Mouse (Mus musculus): Measurements from ENCODE around the gene Nox1. TPM values are rescaled to one million over a fixed set of nuclear protein-coding genes. Genes with fewer than 3 reads are reported as not detected.

Nox1 gene
- polyA plus RNA-seq, 1 experiment from 2014 or later: 0.20 TPM

DNA sequence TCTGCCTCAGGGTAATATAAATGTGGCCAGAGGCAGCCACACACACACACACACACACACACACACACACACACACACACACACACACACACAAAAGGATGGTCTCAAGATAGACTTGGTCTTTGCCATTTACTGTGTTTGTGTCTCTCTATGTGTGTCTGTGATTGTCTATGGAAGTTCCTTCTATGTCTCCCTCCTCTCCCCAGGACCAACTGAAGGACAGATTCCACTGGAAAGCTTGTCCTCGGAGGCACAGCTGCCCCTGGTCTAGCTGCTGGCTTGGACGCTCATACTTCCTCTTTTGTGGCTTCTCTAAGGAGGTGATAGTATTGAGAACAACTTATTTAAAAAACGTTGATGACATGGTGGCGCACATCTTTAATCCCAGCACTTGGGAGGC is 58.3 kb downstream of the Nox1 start:
- H3K27me3 ChIP-seq (ENCODE audit: insufficient read depth, low read length): no peaks in the 10 kb centered on the region
- no peak overlapping the region for H3K9ac ChIP-seq (ENCODE audit: low read depth, low read length)
- no peaks in the 10 kb centered on the region for H3K9me3 ChIP-seq (replicated peaks; ENCODE audit: low read length)
- H3K27ac ChIP-seq: no peak overlapping the region
- no peaks in the 10 kb centered on the region for H3K36me3 ChIP-seq (ENCODE audit: insufficient read depth, low read length)
- DNase-seq (ENCODE audit: low spot score): no peak
- H3K4me1 ChIP-seq (replicated peaks; ENCODE audit: insufficient read depth, low read length): no peaks in the 10 kb centered on the region
- no peak for TF ChIP-seq CTCF (IDR thresholded peaks at IDR 0.05; ENCODE audit: low read depth)
- ATAC-seq (replicated peaks; ENCODE audit: low FRiP score, low read depth): no peak
- H3K4me2 ChIP-seq (ENCODE audit: low read length): no peak overlapping the region
- 54% methylated on average over 4 of the region's 4 CpGs for WGBS
- no peak overlapping the region for H3K4me3 ChIP-seq (replicated peaks; ENCODE audit: low read depth, low read length)

DNA sequence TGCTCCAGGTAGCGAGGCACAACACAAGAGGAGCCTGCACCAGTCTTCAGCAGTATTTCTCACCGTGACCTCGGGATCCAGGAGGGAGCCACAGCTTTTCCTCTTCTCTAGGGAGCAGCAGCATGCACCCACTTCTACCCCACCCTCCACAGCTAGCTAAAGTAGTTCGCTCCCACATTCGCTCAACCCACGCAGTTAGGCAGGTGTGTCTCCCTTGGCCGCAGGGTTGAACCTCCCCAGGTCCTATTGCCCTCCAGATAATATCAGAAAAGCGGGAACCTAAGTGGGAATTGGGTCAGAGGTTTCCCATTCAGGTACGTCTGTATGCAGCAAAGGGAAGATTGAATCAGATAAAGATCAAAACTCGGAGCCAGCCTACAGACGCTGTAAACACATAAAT is 58.9 kb downstream of the Nox1 start:
- DNase-seq (ENCODE audit: low spot score) (no peak), ATAC-seq (replicated peaks; ENCODE audit: low FRiP score, low read depth) (no peak)
- H3K4me1 ChIP-seq (replicated peaks; ENCODE audit: insufficient read depth, low read length): no peaks in the 10 kb centered on the region
- WGBS: 21% methylated on average over 11 of the region's 11 CpGs
- peak overlapping the region; percentile 46 for H3K4me2 ChIP-seq (ENCODE audit: low read length)
- TF ChIP-seq CTCF (IDR thresholded peaks at IDR 0.05; ENCODE audit: low read depth): no peak
- H3K36me3 ChIP-seq (ENCODE audit: insufficient read depth, low read length): no peaks in the 10 kb centered on the region
- H3K27ac ChIP-seq: no peak overlapping the region
- H3K9ac ChIP-seq (ENCODE audit: low read depth, low read length): no peak overlapping the region
- no peak overlapping the region for H3K4me3 ChIP-seq (replicated peaks; ENCODE audit: low read depth, low read length)
- H3K9me3 ChIP-seq (replicated peaks; ENCODE audit: low read length): no peaks in the 10 kb centered on the region
- H3K27me3 ChIP-seq (ENCODE audit: insufficient read depth, low read length): no peaks in the 10 kb centered on the region

DNA sequence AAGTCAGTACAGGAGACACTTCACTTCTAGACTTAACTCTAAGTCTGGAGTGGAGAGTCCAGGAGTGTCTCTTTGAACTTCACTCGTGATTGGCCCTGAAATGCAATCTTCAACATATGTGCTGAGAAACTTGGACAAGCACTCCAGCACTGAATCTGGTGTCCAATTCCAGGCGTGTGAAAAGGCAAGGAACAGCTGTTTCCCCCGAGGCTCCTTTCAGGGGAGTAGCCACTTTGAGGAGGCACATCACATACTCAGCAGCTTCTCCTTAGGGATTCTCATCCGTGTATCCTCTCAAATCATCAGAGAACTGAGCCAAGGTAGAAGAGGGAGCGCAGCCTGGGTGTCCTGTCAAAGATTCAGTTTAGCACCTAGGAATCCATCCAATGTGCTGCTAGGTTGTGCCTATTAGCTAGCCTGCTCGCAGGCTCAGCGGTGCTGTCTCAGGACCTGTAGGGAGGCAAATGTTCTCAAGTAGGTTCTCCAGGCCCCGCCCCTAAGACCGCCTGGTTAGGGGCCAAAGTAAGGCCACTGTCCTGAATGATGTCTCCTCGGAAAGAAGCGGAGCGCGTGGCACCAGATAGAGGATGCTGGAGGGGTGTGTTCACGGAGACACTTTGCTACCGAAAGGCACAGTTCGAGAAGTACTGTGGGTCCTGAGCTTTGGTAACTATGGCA is 59.6 kb downstream of the Nox1 start, which contains the start of gene Xkrx:
Gene Xkrx (minus strand): TSS at position 34 of the 678 bp plus-strand sequence.
- ATAC-seq (replicated peaks; ENCODE audit: low FRiP score, low read depth) (no peak), DNase-seq (ENCODE audit: low spot score) (no peak)
- H3K27me3 ChIP-seq (ENCODE audit: insufficient read depth, low read length): no peaks in the 10 kb centered on the region
- H3K4me3 ChIP-seq (replicated peaks; ENCODE audit: low read depth, low read length): no peak within 1 kb of the TSS
- no peaks in the 10 kb centered on the region for H3K9me3 ChIP-seq (replicated peaks; ENCODE audit: low read length)
- WGBS: 34% methylated on average over 16 of the region's 16 CpGs
- H3K9ac ChIP-seq (ENCODE audit: low read depth, low read length): no peak within 1 kb of the TSS
- H3K4me2 ChIP-seq (ENCODE audit: low read length): peak within 1 kb of the TSS; percentile 46
- no peak for TF ChIP-seq CTCF (IDR thresholded peaks at IDR 0.05; ENCODE audit: low read depth)
- H3K4me1 ChIP-seq (replicated peaks; ENCODE audit: insufficient read depth, low read length): no peaks in the 10 kb centered on the region
- no peak within 1 kb of the TSS for H3K27ac ChIP-seq
- no peaks in the 10 kb centered on the region for H3K36me3 ChIP-seq (ENCODE audit: insufficient read depth, low read length)

DNA sequence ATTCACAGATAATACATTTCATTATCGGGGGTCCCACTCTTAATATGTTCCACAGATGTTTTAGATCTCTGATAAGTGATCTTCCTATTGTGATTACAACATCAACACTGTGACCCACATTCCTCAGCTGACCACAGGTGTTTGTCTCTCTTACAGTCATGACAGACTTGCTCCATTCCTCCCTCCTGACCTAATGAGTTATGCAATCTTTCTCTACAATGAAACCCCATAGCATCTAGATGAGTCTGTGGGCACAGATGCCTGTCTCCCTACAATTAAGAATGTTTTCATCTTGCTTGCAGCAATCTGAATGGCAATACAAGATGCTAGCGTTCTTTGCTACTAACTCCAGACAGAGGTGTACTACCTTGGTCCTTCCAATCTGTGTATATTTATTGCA is 61.3 kb downstream of the Nox1 start:
- Histone ChIP-seq H3K27me3 (ENCODE audit: insufficient read depth, low read length) (no peaks in the 10 kb centered on the region), H3K4me3 (replicated peaks; ENCODE audit: low read depth, low read length) (no peak overlapping the region), H3K36me3 (ENCODE audit: insufficient read depth, low read length) (no peaks in the 10 kb centered on the region), H3K4me2 (ENCODE audit: low read length) (no peak overlapping the region), H3K27ac (no peak overlapping the region), H3K4me1 (replicated peaks; ENCODE audit: insufficient read depth, low read length) (no peaks in the 10 kb centered on the region), H3K9me3 (replicated peaks; ENCODE audit: low read length) (no peaks in the 10 kb centered on the region), H3K9ac (ENCODE audit: low read depth, low read length) (no peak overlapping the region)
- 84% methylated on average over 2 of the region's 2 CpGs for WGBS
- TF ChIP-seq CTCF (IDR thresholded peaks at IDR 0.05; ENCODE audit: low read depth): no peak
- no peak for DNase-seq (ENCODE audit: low spot score)
- no peak for ATAC-seq (replicated peaks; ENCODE audit: low FRiP score, low read depth)

DNA sequence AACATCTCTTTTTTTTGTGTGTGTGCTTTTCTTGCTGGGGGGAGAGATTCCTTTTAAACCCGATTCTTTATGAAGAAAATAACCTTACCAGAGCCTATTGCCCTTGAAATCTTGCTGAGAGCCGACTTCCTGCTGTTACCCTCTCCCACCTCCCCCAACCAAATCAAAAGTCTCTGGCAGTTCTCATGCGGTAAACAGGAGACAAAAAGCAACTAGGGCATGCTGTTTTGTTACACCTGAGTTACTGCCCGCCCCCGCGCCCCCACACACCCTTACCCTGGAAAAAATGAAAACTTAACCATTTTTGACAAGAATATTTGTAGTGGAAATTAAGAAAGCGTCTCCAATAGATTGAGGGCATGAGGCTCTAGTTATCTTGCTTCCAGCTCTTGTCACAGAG is 63.6 kb downstream of the Nox1 start:
- Histone ChIP-seq H3K27ac (no peak overlapping the region), H3K4me3 (replicated peaks; ENCODE audit: low read depth, low read length) (no peak overlapping the region), H3K36me3 (ENCODE audit: insufficient read depth, low read length) (no peaks in the 10 kb centered on the region), H3K4me2 (ENCODE audit: low read length) (no peak overlapping the region), H3K27me3 (ENCODE audit: insufficient read depth, low read length) (no peaks in the 10 kb centered on the region), H3K9ac (ENCODE audit: low read depth, low read length) (no peak overlapping the region), H3K9me3 (replicated peaks; ENCODE audit: low read length) (no peaks in the 10 kb centered on the region), H3K4me1 (replicated peaks; ENCODE audit: insufficient read depth, low read length) (no peaks in the 10 kb centered on the region)
- no peak for TF ChIP-seq CTCF (IDR thresholded peaks at IDR 0.05; ENCODE audit: low read depth)
- 40% methylated on average over 7 of the region's 7 CpGs for WGBS
- ATAC-seq (replicated peaks; ENCODE audit: low FRiP score, low read depth) (no peak), DNase-seq (ENCODE audit: low spot score) (no peak)

DNA sequence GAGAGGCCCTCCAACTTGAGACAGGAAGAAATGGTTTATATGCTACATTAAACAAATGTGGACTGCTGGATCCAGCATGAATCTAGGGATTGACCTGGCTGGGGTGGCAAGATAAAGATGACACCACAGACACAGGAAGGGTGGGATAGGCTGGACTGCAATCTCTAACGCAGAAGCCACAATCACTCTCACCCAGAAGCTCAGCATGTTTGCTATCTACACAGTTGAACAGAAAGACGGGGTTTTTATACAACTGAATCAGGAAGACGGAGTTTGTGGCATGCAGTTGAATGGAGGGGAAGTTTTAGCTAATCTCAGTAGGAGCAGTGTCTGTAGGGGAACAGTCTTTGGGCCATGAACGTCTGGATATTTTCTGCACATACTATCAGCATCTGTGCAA is 79.8 kb downstream of the Nox1 start:
- Histone ChIP-seq H3K36me3 (ENCODE audit: insufficient read depth, low read length) (no peaks in the 10 kb centered on the region), H3K9ac (ENCODE audit: low read depth, low read length) (no peak overlapping the region), H3K4me2 (ENCODE audit: low read length) (no peak overlapping the region), H3K9me3 (replicated peaks; ENCODE audit: low read length) (no peaks in the 10 kb centered on the region), H3K27me3 (ENCODE audit: insufficient read depth, low read length) (no peaks in the 10 kb centered on the region), H3K27ac (no peak overlapping the region), H3K4me3 (replicated peaks; ENCODE audit: low read depth, low read length) (no peak overlapping the region), H3K4me1 (replicated peaks; ENCODE audit: insufficient read depth, low read length) (no peaks in the 10 kb centered on the region)
- 88% methylated on average over 4 of the region's 4 CpGs for WGBS
- DNase-seq (ENCODE audit: low spot score): no peak
- TF ChIP-seq CTCF (IDR thresholded peaks at IDR 0.05; ENCODE audit: low read depth): no peak
- ATAC-seq (replicated peaks; ENCODE audit: low FRiP score, low read depth): no peak

DNA sequence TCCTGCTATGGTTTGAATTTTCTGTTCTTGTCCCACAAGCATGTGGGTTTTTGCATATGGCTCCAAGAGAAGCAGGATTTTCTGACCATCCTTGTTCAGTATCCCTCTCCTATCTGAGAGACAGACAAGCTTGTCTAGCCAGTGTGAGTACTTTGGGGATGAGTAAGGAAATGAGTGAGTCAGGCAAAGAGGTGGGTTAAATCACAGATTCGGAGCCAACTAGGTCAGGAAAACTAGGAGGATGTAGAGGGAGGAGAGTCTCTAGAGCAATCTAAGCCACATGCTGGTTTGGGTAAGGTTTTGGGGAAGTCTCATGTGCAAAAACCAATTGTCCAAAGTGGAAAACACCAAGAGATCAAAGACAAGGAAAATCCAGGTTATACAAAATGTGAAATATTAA is 80.2 kb downstream of the Nox1 start:
- no peaks in the 10 kb centered on the region for H3K4me1 ChIP-seq (replicated peaks; ENCODE audit: insufficient read depth, low read length)
- ATAC-seq (replicated peaks; ENCODE audit: low FRiP score, low read depth) (no peak), DNase-seq (ENCODE audit: low spot score) (no peak)
- TF ChIP-seq CTCF (IDR thresholded peaks at IDR 0.05; ENCODE audit: low read depth): no peak
- WGBS: 68% methylated on average over 1 of the region's 1 CpGs
- no peak overlapping the region for H3K4me2 ChIP-seq (ENCODE audit: low read length)
- no peak overlapping the region for H3K4me3 ChIP-seq (replicated peaks; ENCODE audit: low read depth, low read length)
- H3K27me3 ChIP-seq (ENCODE audit: insufficient read depth, low read length): no peaks in the 10 kb centered on the region
- no peaks in the 10 kb centered on the region for H3K36me3 ChIP-seq (ENCODE audit: insufficient read depth, low read length)
- H3K9ac ChIP-seq (ENCODE audit: low read depth, low read length): no peak overlapping the region
- no peak overlapping the region for H3K27ac ChIP-seq
- no peaks in the 10 kb centered on the region for H3K9me3 ChIP-seq (replicated peaks; ENCODE audit: low read length)
